Mouse (Mus musculus): ENCODE results near the gene Phf12.
A peak's percentile ranks its signal among the peaks of the same experiment; 100 is the strongest.

Gene Phf12

GRCm38 (mm10) chr11:77982441-77982905, at the start of gene Phf12:
Gene Phf12, plus strand, starts transcription at chr11:77982754.
- DNase-seq: peak; percentile 99

GRCm38 (mm10) chr11:77934111-77934521, 48.4 kb upstream of the Phf12 start:
- peak; percentile 85 to 90 for DNase-seq

- DNase-seq: peak in 1 of 2 experiments; percentile 64
Measured at GRCm38 (mm10) chr11:77934568-77935311, 47.8 kb upstream of the Phf12 start.

GRCm38 (mm10) chr11:77936846-77937245, 45.7 kb upstream of the Phf12 start:
- peak; percentile 60 to 82 for DNase-seq

- no peak for DNase-seq
Measured at GRCm38 (mm10) chr11:77937649-77938410, 44.7 kb upstream of the Phf12 start.

GRCm38 (mm10) chr11:77942230-77942629, 40.3 kb upstream of the Phf12 start:
- no peak for DNase-seq

GRCm38 (mm10) chr11:77947860-77948259, 34.7 kb upstream of the Phf12 start:
- no peak for DNase-seq

- DNase-seq: peak; percentile 66 to 72
Measured at GRCm38 (mm10) chr11:77950125-77950685, 32.3 kb upstream of the Phf12 start.

GRCm38 (mm10) chr11:77950797-77951228, 31.7 kb upstream of the Phf12 start:
- DNase-seq: peak; percentile 92 to 95

- DNase-seq: peak; percentile 65 to 74
Measured at GRCm38 (mm10) chr11:77953671-77954070, 28.9 kb upstream of the Phf12 start.

- DNase-seq: no peak
Measured at GRCm38 (mm10) chr11:77956428-77956827, 26.1 kb upstream of the Phf12 start.

- peak; percentile 82 to 84 for DNase-seq
Measured at GRCm38 (mm10) chr11:77958268-77958667, 24.3 kb upstream of the Phf12 start.

- peak in 1 of 2 experiments; percentile 51 for DNase-seq
Measured at GRCm38 (mm10) chr11:77958932-77959331, 23.6 kb upstream of the Phf12 start.

- peak in 1 of 2 experiments; percentile 49 for DNase-seq
Measured at GRCm38 (mm10) chr11:77960199-77960598, 22.4 kb upstream of the Phf12 start.

- no peak for DNase-seq
Measured at GRCm38 (mm10) chr11:77960898-77961297, 21.7 kb upstream of the Phf12 start.

GRCm38 (mm10) chr11:77962946-77963345, 19.6 kb upstream of the Phf12 start:
- peak; percentile 64 to 72 for DNase-seq

- no peak for DNase-seq
Measured at GRCm38 (mm10) chr11:77964415-77965095, 18.0 kb upstream of the Phf12 start.

- peak; percentile 95 to 97 for DNase-seq
Measured at GRCm38 (mm10) chr11:77965101-77966036, 17.2 kb upstream of the Phf12 start.

GRCm38 (mm10) chr11:77966037-77966391, 16.5 kb upstream of the Phf12 start:
- peak; percentile 78 to 81 for DNase-seq

- peak; percentile 92 for DNase-seq
Measured at GRCm38 (mm10) chr11:77967114-77967513, 15.4 kb upstream of the Phf12 start.

- peak in 1 of 2 experiments; percentile 9 for DNase-seq
Measured at GRCm38 (mm10) chr11:77968786-77969185, 13.8 kb upstream of the Phf12 start.

GRCm38 (mm10) chr11:77970718-77971117, 11.8 kb upstream of the Phf12 start:
- DNase-seq: peak; percentile 64 to 70

Measured in cerebellum, postnatal 14 days (tissue).